Mouse (Mus musculus): ENCODE results near the gene Dpp4.

Gene Dpp4

DNA sequence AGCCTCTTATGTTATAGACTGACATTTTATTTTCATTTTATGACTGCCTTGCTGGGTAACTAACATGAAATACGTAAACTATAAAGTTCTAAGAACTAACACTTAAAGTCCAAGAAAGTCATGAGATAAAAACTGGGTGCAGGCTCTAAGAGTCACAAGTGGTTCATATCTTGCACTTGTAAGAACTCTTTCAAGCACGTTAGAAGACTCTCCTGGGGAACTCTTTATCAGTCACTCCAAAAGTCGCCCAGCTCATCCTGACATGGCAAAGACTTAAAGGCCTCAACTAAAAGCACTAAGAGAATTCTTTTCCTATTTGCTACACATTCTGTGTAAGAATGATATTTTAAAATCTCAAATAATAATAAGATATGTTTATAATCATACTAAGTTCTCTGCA is 92.5 kb downstream of the Dpp4 start:
- DNase-seq (ENCODE audit: extremely low read depth, insufficient read length, low spot score), result no peak

DNA sequence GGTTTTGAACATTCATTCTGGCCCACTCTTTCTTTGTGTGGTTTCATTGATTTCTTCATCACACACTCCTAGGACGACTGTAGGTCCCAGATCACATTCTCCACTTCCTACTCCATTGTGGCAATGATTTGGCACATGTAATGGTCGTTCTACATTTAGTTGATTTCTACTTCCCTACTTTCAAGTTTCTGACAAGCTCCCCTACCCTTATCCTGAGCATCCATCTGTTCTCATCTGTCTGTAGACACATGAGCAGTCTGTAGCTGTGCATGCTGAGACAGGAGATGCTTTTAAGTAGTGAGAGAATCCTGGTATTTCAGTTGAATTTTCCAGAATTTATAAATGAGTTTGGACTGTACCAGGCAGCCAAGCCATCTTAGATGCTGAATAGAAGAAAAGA is 95.1 kb downstream of the Dpp4 start:
- DNase-seq (ENCODE audit: extremely low read depth, insufficient read length, low spot score), result no peak

DNA sequence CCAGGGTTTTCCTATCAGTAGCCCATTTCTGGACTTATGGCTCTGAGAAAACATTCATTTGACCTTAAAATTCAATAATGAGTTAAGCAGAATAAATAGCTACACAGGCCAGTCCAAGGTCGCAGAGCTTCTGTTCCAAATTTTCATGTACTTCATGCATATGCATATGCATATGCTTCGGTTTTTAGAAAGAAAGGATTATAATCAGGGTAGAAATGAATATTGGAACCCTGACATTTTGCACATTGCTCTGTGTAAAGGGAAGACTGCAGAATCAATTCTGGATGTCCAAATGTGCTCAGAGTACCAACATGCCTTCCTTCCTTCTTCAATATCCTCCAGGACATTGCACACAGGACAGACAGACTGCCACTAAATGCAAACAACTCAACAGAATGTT is 104.6 kb downstream of the Dpp4 start:
- no peak for DNase-seq (ENCODE audit: extremely low read depth, insufficient read length, low spot score)

DNA sequence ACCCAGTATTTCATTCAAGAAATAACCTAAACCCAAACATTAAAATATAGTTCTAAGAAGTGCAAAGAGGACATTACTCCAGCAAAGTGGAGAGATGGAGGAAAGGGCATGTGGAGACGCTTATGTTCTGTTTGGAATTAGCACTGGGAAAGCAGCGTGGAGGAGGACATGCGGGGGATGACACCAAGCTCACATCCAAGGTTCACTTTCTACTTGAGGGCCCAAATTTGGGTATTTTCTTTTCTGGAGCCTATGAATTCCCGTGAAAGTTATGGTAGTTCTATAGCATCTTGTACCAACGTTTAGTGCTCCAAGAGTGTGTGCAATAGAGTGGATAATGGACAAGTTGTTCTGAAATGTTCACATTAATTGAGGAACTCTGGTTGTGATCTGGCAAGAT is 105.1 kb downstream of the Dpp4 start:
- no peak for DNase-seq (ENCODE audit: extremely low read depth, insufficient read length, low spot score)

DNA sequence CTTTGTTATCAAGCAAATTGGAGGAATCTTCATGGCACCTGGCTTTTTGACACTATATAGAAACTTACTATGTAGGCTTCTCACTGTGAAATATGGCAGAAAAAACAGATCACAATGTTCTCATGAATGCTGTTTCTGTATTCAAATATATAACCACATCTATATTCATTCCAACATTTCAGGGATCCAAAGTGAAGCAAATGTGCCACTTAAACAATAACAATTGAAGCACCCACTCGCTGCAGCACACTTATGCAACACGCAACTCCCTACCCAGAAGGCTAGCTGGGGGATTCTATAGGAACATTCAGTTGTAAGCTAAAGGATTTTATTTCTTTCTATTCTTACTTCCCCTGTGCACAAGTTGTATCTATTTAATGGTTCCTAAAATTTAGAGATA is 110.3 kb downstream of the Dpp4 start:
- no peak for DNase-seq (ENCODE audit: extremely low read depth, insufficient read length, low spot score)

DNA sequence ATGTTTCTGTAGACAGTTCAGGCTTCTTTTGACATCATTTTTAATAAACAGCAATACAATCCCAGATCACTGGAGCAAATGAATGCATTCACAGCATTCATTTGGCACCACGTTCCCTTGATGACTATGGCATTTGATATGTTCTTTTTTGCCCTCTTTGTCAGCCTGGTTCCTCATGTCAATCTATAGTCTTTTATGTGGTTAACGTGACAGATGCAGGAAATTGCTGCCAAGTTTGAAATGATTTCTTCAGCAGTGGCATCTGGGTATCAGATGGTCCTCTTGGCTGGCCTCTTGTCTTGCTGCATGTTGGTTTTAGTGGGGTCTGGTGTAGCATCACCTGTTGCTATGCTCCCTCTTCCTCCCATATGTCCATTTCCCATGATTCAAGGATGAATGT is 118.2 kb downstream of the Dpp4 start:
- no peak for DNase-seq (ENCODE audit: extremely low read depth, insufficient read length, low spot score)

DNA sequence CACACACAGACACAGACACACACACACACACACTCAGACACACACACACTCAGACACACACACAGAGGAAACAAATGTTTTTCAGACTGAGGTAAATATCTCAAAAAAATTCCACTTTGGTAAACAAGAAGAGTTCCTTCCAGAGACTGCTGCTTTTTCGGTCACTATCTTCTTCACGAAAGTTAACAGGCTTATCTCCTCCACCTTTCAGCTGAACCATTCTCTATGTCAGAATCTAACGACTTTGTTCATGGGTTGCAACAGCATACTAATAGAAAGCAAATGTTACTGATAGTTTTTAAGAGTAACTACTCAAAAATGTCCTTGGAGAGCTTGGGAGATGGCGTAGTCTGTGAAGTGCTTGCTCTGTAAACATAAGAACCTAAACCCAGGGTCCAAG is 124.5 kb downstream of the Dpp4 start:
- no peak for DNase-seq (ENCODE audit: extremely low read depth, insufficient read length, low spot score)

DNA sequence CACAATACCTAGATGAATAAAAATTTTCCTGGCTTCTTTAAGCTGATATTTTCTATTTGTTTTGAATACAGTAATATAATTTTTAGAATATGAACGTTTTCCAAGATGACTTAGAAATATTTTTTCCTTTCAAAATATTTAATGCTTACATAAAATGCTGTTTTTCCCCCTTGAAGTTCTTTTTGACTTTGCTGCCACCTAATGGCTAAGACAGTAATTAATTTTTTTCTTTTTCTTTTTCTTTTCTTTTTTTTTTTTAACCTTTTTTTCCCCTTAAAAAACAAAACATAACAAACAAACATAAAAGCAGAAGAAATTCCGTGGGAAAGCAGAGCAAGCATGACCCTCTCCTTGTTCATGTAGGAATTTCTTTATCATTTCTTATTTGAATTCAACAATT is 126.2 kb downstream of the Dpp4 start:
- DNase-seq (ENCODE audit: extremely low read depth, insufficient read length, low spot score), result no peak

DNA sequence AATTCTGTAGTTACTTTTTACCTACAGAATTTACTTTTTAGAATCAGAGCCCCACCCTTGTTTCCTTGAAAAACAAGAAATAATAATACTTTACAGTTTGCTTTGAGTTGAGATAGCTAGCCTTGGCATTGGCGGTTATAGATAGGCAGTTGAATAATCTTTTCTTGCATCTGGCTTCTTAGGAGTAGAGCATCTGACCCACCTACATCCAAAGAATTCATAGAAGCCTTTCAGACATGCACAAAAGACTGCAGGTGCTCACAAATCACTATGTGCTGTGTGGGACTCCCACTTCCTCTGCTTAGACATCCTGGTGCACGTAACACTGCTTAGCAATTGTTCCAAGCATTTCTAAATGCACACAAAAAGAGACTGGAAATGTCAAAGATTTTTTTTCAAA is 127.0 kb downstream of the Dpp4 start:
- DNase-seq (ENCODE audit: extremely low read depth, insufficient read length, low spot score), result no peak
